8 mouse cellular contexts compared by ENCODE assay signal in the genomic region with DNA sequence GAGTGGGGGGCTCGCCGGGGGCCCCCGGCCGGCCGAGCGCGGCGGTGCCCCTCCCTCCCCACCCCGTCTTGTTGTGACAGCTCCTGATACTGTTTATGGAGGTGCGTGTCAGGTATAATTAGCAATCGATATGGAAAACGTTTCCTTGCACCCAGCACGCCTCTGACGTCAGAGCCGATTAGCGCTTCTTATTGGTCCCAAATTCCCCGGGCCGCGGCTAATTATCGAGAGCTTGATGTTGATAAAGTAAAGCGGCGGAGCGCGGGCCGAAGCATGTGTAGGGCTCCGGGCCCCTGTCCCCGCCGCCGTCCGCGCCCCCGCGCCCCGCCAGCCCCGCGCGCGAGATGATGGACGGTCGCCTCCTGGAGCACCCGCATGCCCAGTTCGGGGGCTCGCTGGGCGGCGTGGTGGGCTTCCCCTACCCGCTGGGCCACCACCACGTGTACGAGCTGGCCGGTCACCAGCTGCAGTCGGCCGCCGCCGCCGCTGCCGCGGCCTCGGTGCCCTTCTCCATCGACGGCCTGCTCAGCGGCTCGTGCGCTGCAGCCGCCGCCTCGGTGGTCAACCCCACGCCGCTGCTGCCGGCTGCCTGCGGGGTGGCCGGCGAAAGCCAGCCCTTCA. TPM values are rescaled to one million over a fixed set of nuclear protein-coding genes. Genes with fewer than 3 reads are reported as not detected.
DNase-seq lines count a peak whose midpoint lies in the region; ATAC-seq and TF ChIP-seq lines count a peak whose summit lies in the region.

No protein-coding gene starts in this region.

- H3K27me3 ChIP-seq in kidney, embryonic 15.5 days = peaks cover 89% of the 10 kb centered on the region
- peaks cover 77% of the 10 kb centered on the region for H3K27me3 ChIP-seq in hindbrain, embryonic 13.5 days
- peaks cover 54% of the 10 kb centered on the region for H3K27me3 ChIP-seq in midbrain, postnatal 0 days (ENCODE audit: insufficient read depth, low read length)

- peak overlapping the region; percentile 48 for H3K4me3 ChIP-seq in kidney, embryonic 15.5 days (replicated peaks)
- peak overlapping the region; percentile 61 for H3K4me3 ChIP-seq in hindbrain, embryonic 13.5 days
- H3K4me3 ChIP-seq in midbrain, postnatal 0 days (ENCODE audit: low read depth, low read length) = peak overlapping the region; percentile 46

- no peak for TF ChIP-seq CTCF in midbrain, postnatal 0 days (IDR thresholded peaks at IDR 0.05)

- ATAC-seq in kidney, embryonic 15.5 days (replicated peaks; ENCODE audit: low FRiP score) = peak; percentile 33
- ATAC-seq in hindbrain, embryonic 13.5 days (ENCODE audit: low FRiP score) = peak; percentile 65
- no peak for ATAC-seq in midbrain, postnatal 0 days (ENCODE audit: low FRiP score)

- peaks cover 44% of the 10 kb centered on the region for H3K4me1 ChIP-seq in kidney, embryonic 15.5 days
- peaks cover 66% of the 10 kb centered on the region for H3K4me1 ChIP-seq in hindbrain, embryonic 13.5 days (replicated peaks)
- H3K4me1 ChIP-seq in midbrain, postnatal 0 days (ENCODE audit: insufficient read depth, low read length) = no peaks in the 10 kb centered on the region

- peak overlapping the region; percentile 60 for H3K4me2 ChIP-seq in kidney, embryonic 15.5 days
- H3K4me2 ChIP-seq in hindbrain, embryonic 13.5 days = peak overlapping the region; percentile 72
- peak overlapping the region; percentile 51 for H3K4me2 ChIP-seq in midbrain, postnatal 0 days (ENCODE audit: low read depth, low read length, poor library complexity, severe bottlenecking)

- H3K27ac ChIP-seq in kidney, embryonic 15.5 days = peak overlapping the region; percentile 89
- H3K27ac ChIP-seq in hindbrain, embryonic 13.5 days = peak overlapping the region; percentile 96
- H3K27ac ChIP-seq in midbrain, postnatal 0 days (ENCODE audit: low read depth, low read length) = peak overlapping the region; percentile 69

- H3K9ac ChIP-seq in kidney, embryonic 15.5 days = peak overlapping the region; percentile 57
- H3K9ac ChIP-seq in hindbrain, embryonic 13.5 days = peak overlapping the region; percentile 91
- peak overlapping the region; percentile 62 for H3K9ac ChIP-seq in midbrain, postnatal 0 days (replicated peaks; ENCODE audit: low read length, poor library complexity, severe bottlenecking)

- DNase-seq in kidney, postnatal 36 days = no peak
- DNase-seq in cerebellum, adult 9-10 months = peak; percentile 97
- peak; percentile 96 for DNase-seq in midbrain, postnatal 0 days (ENCODE audit: low spot score)
- no peak for DNase-seq in urinary bladder, postnatal 25 days (ENCODE audit: low spot score)
- no peak for DNase-seq in right cerebral cortex, adult 2 months (ENCODE audit: low spot score in 2 of 2)
- DNase-seq in kidney, adult 8-10 months = no peak

- under 1% methylated on average over 71 of the region's 71 CpGs for WGBS in kidney, embryonic 15.5 days
- WGBS in hindbrain, embryonic 13.5 days = under 1% methylated on average over 65 of the region's 71 CpGs
- 2% methylated on average over 41 of the region's 71 CpGs for WGBS in midbrain, postnatal 0 days

- no peaks in the 10 kb centered on the region for H3K9me3 ChIP-seq in kidney, embryonic 15.5 days (replicated peaks)
- H3K9me3 ChIP-seq in hindbrain, embryonic 13.5 days = no peaks in the 10 kb centered on the region
- no peaks in the 10 kb centered on the region for H3K9me3 ChIP-seq in midbrain, postnatal 0 days (ENCODE audit: low read length)

- H3K36me3 ChIP-seq in kidney, embryonic 15.5 days = no peaks in the 10 kb centered on the region
- H3K36me3 ChIP-seq in hindbrain, embryonic 13.5 days = peaks cover 8% of the 10 kb centered on the region; the same call in 1 of the 2 replicates
- H3K36me3 ChIP-seq in midbrain, postnatal 0 days (ENCODE audit: insufficient read depth, low read length) = no peaks in the 10 kb centered on the region

RNA-seq across cellular contexts. Expression of gene Uncx, which starts 0.5 kb away (rescaled TPM):
- polyA plus RNA-seq in kidney, embryonic 15.5 days (2015; fragmentation: Nextera tagmentation; extraction: Ambion mirVana) = 90.8 and 96.1 TPM in 2 replicates
- 48.8 and 60.7 TPM in 2 replicates for polyA plus RNA-seq in hindbrain, embryonic 13.5 days (2015; fragmentation: Nextera tagmentation; extraction: Ambion mirVana)
- 21.2 and 24.3 TPM in 2 replicates for total RNA-seq in midbrain, postnatal 0 days (2014; rRNA removed)
- polyA plus RNA-seq in midbrain, postnatal 0 days (2015; fragmentation: Nextera tagmentation; extraction: Ambion mirVana) = 15.5 and 20.0 TPM in 2 replicates

RNA-seq across cellular contexts. Expression of gene Zfand2a, which starts 59.4 kb away (rescaled TPM):
- 9.8 and 13.2 TPM in 2 replicates for polyA plus RNA-seq in kidney, embryonic 15.5 days (2015; fragmentation: Nextera tagmentation; extraction: Ambion mirVana)
- 13.1 and 13.3 TPM in 2 replicates for polyA plus RNA-seq in hindbrain, embryonic 13.5 days (2015; fragmentation: Nextera tagmentation; extraction: Ambion mirVana)
- 56.5 and 60.6 TPM in 2 replicates for total RNA-seq in midbrain, postnatal 0 days (2014; rRNA removed)
- 30.4 and 35.0 TPM in 2 replicates for polyA plus RNA-seq in midbrain, postnatal 0 days (2015; fragmentation: Nextera tagmentation; extraction: Ambion mirVana)

Comparison
In these comparisons a context has a peak if more than half of its experiments do, and no peak if none do; other contexts are left out.
1. DNase-seq: peak in cerebellum, adult 9-10 months (single experiment) and midbrain, postnatal 0 days (single experiment); none in kidney, postnatal 36 days (0 of 2), urinary bladder, postnatal 25 days (single experiment), right cerebral cortex, adult 2 months (0 of 2) and kidney, adult 8-10 months (0 of 2).
2. Peak in every context shown above with its lines, with median percentiles within 50 percentile points of each other: H3K27ac ChIP-seq, H3K4me2 ChIP-seq, H3K4me3 ChIP-seq and H3K9ac ChIP-seq.